Mouse (Mus musculus) liver, embryonic 14.5 days (tissue): ENCODE results near the gene Espn. TPM values are rescaled to one million over a fixed set of nuclear protein-coding genes. Genes with fewer than 3 reads are reported as not detected.

Experiments
- ATAC-seq: fragments of 200-750 bp; cut with Nextera tagmentation; 2 replicates; pipeline ENCODE4 v1.8.0; 2017; ENCODE audit warnings: moderate number of reproducible peaks, mild to moderate bottlenecking, moderate library complexity; ENCODE audit not compliant: insufficient read depth
- DNase-seq, 3 experiments: peaks; one replicate each; pipeline ENCODE4 v3.0.0-alpha.2; 2012 to 2013; ENCODE audit warnings: low read depth in 3 of 3, low spot score in 3 of 3
- H3K27ac ChIP-seq: fragments of 300-500 bp; sonication (generic); 2 replicates; pipeline ENCODE4 v1.5.1; 2014; ENCODE audit warnings: moderate library complexity, mild to moderate bottlenecking, control low read depth, inconsistent platforms
- H3K27me3 ChIP-seq: fragments of 300-500 bp; sonication (generic); 2 replicates; pipeline ENCODE4 v1.6.1; 2014; ENCODE audit warnings: mild to moderate bottlenecking, low read length, moderate library complexity; ENCODE audit not compliant: control insufficient read depth, insufficient read depth
- H3K36me3 ChIP-seq: fragments of 300-500 bp; sonication (generic); replicated peaks from 2 replicates; pipeline ENCODE4 v1.6.1; 2014; ENCODE audit warnings: low read depth; ENCODE audit not compliant: control insufficient read depth, insufficient read depth
- H3K4me1 ChIP-seq, 2 experiments: fragments of 200-500 bp in 1 of 2; fragments of 300-500 bp in 1 of 2; sonication (generic) in 1 of 2; replicated peaks; 2 replicates each; pipeline ENCODE4 v1.6.1; 2012 to 2014; ENCODE audit warnings: antibody characterized with exemption in 1 of 2, inconsistent platforms in 1 of 2, low read length in 1 of 2; ENCODE audit not compliant: control insufficient read depth in 2 of 2, insufficient read depth in 2 of 2
- H3K4me2 ChIP-seq: fragments of 300-500 bp; sonication (generic); 2 replicates; pipeline ENCODE4 v1.6.1; 2014; ENCODE audit warnings: low read depth, mild to moderate bottlenecking, control low read depth, moderate library complexity
- H3K4me3 ChIP-seq, 2 experiments: fragments of 200-500 bp in 1 of 2; fragments of 300-500 bp in 1 of 2; sonication (generic) in 1 of 2; 2 replicates each; pipeline ENCODE4 v1.5.1; 2012 to 2014; ENCODE audit warnings: low read depth in 2 of 2, low read length in 2 of 2, mild to moderate bottlenecking in 2 of 2, control low read depth in 1 of 2, inconsistent platforms in 1 of 2, moderate library complexity in 1 of 2; ENCODE audit not compliant: insufficient read depth in 1 of 2
- H3K9ac ChIP-seq: fragments of 300-500 bp; sonication (generic); replicated peaks from 2 replicates; pipeline ENCODE4 v1.6.1; 2014; ENCODE audit warnings: mild to moderate bottlenecking, control low read depth, moderate library complexity
- H3K9me3 ChIP-seq: fragments of 300-500 bp; sonication (generic); 2 replicates; pipeline ENCODE4 v1.6.1; 2016; ENCODE audit warnings: low read length, mixed read lengths; ENCODE audit not compliant: control insufficient read depth
- CTCF ChIP-seq: IDR thresholded peaks from 2 replicates; pipeline ENCODE4 v1.5.1; 2016; ENCODE audit warnings: antibody characterized with exemption, low read depth, control low read depth
- EP300 ChIP-seq: IDR thresholded peaks from 2 replicates; pipeline ENCODE4 v1.6.1; 2016; ENCODE audit warnings: antibody characterized with exemption, low read depth
- WGBS: fragments of 180-500 bp; shearing (Covaris S2); extraction: QIAGEN DNeasy Blood & Tissue Kit; methylation state at CpG from one replicate; pipeline ENCODE4 v1.1.7; 2014; ENCODE audit not compliant: insufficient replicate concordance; 5-methylcytosine and 5-hydroxymethylcytosine counted together
- polyA plus RNA-seq, 2 experiments: library from polyadenylated mRNA; depleted of rRNA in 1 of 2; stranded (reverse) in 1 of 2; unstranded in 1 of 2; fragments of >200 nt; fragmentation: Nextera tagmentation in 1 of 2; extraction: Ambion mirVana in 1 of 2; gene quantifications; 2 replicates each; pipeline versions ENCODE4 v1.2.1 to v1.2.3; 2012 to 2014

Gene Espn
- polyA plus RNA-seq, 2 experiments = 1.2 TPM

- H3K9ac ChIP-seq = no peak overlapping the region
- peaks cover 85% of the 10 kb centered on the region for H3K27me3 ChIP-seq
- ATAC-seq (peak; percentile 56), DNase-seq (no peak)
- under 1% methylated on average over 84 of the region's 85 CpGs for WGBS
- no peaks in the 10 kb centered on the region for H3K9me3 ChIP-seq
- peak overlapping the region; percentile 53 for H3K4me2 ChIP-seq
- H3K4me3 ChIP-seq = peak overlapping the region; percentile 7 to 45; a peak in 2 of 4 replicates
- H3K36me3 ChIP-seq = no peaks in the 10 kb centered on the region
- H3K27ac ChIP-seq = no peak overlapping the region
- H3K4me1 ChIP-seq = no peaks in the 10 kb centered on the region
- peak; percentile 59 for TF ChIP-seq CTCF
- TF ChIP-seq EP300 = no peak
Measured at GRCm38 (mm10) chr4:152130771-152131653, 21.2 kb downstream of the Espn start.

GRCm38 (mm10) chr4:152129395-152129930 is 22.7 kb downstream of the Espn start:
- Histone ChIP-seq H3K4me2 (peak overlapping the region; percentile 13), H3K4me3 (no peak overlapping the region), H3K9ac (no peak overlapping the region), H3K27ac (no peak overlapping the region), H3K27me3 (peaks cover 99% of the 10 kb centered on the region), H3K36me3 (no peaks in the 10 kb centered on the region), H3K4me1 (no peaks in the 10 kb centered on the region), H3K9me3 (no peaks in the 10 kb centered on the region)
- no peak for ATAC-seq
- no peak for TF ChIP-seq CTCF
- TF ChIP-seq EP300 = no peak
- DNase-seq = no peak
- WGBS = 23% methylated on average over 13 of the region's 13 CpGs

GRCm38 (mm10) chr4:152128784-152129183 is 23.4 kb downstream of the Espn start:
- no peak for DNase-seq
- no peak overlapping the region for H3K9ac ChIP-seq
- WGBS = 59% methylated on average over 5 of the region's 5 CpGs
- no peak for ATAC-seq
- TF ChIP-seq EP300 = no peak
- TF ChIP-seq CTCF = no peak
- H3K27ac ChIP-seq = no peak overlapping the region
- peak overlapping the region; percentile 13 for H3K4me2 ChIP-seq
- H3K4me1 ChIP-seq = no peaks in the 10 kb centered on the region
- no peaks in the 10 kb centered on the region for H3K9me3 ChIP-seq
- H3K4me3 ChIP-seq = no peak overlapping the region
- H3K36me3 ChIP-seq = no peaks in the 10 kb centered on the region
- peaks cover 100% of the 10 kb centered on the region for H3K27me3 ChIP-seq

- WGBS = 73% methylated on average over 11 of the region's 11 CpGs
- no peak for ATAC-seq
- Histone ChIP-seq H3K9me3 (no peaks in the 10 kb centered on the region), H3K36me3 (no peaks in the 10 kb centered on the region), H3K4me2 (no peak overlapping the region), H3K9ac (no peak overlapping the region), H3K27me3 (peaks cover 100% of the 10 kb centered on the region), H3K4me1 (no peaks in the 10 kb centered on the region), H3K27ac (no peak overlapping the region), H3K4me3 (no peak overlapping the region)
- no peak for DNase-seq
- TF ChIP-seq EP300 (no peak), CTCF (no peak)
Measured at GRCm38 (mm10) chr4:152127884-152128283, 24.3 kb downstream of the Espn start.
